Mouse (Mus musculus) olfactory bulb, adult 2 months (tissue): ENCODE results near the gene Garnl3. TPM values are rescaled to one million over a fixed set of nuclear protein-coding genes. Genes with fewer than 3 reads are reported as not detected.

Source experiments
- H3K27ac ChIP-seq: fragments of 200-500 bp; 2 replicates; pipeline ENCODE4 v1.5.1; 2012; ENCODE audit warnings: low read depth, low read length; ENCODE audit not compliant: insufficient read depth
- H3K4me1 ChIP-seq: fragments of 200-500 bp; 2 replicates; pipeline ENCODE4 v1.6.1; 2012; ENCODE audit warnings: low read length; ENCODE audit not compliant: control insufficient read depth, insufficient read depth
- H3K4me3 ChIP-seq: fragments of 200-500 bp; 2 replicates; pipeline ENCODE4 v1.5.1; 2012; ENCODE audit warnings: mild to moderate bottlenecking, low read depth, low read length, moderate library complexity; ENCODE audit not compliant: insufficient read depth
- CTCF ChIP-seq: fragments of 200-500 bp; IDR thresholded peaks from 2 replicates; pipeline ENCODE4 v1.5.1; 2012; ENCODE audit warnings: low read depth, mild to moderate bottlenecking, low read length, moderate library complexity; ENCODE audit not compliant: insufficient read depth
- POLR2A ChIP-seq: fragments of 200-500 bp; IDR thresholded peaks from 2 replicates; pipeline ENCODE4 v1.6.1; 2012; ENCODE audit warnings: mild to moderate bottlenecking, low read depth, low read length, moderate library complexity; ENCODE audit not compliant: insufficient read depth
- WGBS: fragments of 180-500 bp; shearing (Covaris S2); methylation state at CpG from one replicate; pipeline ENCODE4 v1.1.7; 2018; 5-methylcytosine and 5-hydroxymethylcytosine counted together
- polyA plus RNA-seq: library from polyadenylated mRNA; stranded (reverse); fragments of >200 nt; gene quantifications from 2 replicates; pipeline ENCODE4 v1.2.4, GENCODE M21; 2012; ENCODE audit warnings: low replicate concordance; ENCODE audit not compliant: missing spikeins, insufficient read depth, insufficient read length

Garnl3 gene
- polyA plus RNA-seq, 1 experiment: not detected

DNA sequence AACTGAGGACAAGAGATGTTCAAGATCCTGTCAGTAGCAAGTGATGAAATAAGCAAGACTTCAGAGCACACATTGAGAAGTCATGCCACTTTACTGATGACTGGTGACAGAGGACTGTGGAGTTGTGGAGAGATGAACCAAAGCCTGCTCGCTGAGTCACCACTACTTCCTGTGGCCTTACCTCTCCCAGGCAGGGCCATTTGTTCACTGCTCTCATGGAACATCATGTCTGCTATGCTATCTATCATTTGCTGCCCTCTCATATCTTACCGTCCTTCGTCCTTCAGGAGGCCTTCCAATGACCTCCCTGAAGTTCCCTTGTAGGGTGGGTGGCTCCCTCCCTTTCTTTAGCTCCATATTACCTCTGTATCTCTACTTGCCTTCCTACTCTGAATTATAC lies 47.2 kb downstream of the Garnl3 start:
- TF ChIP-seq POLR2A (no peak), CTCF (no peak)
- 94% methylated on average over 3 of the region's 3 CpGs for WGBS
- Histone ChIP-seq H3K27ac (no peak overlapping the region), H3K4me1 (no peaks in the 10 kb centered on the region), H3K4me3 (no peak overlapping the region)

DNA sequence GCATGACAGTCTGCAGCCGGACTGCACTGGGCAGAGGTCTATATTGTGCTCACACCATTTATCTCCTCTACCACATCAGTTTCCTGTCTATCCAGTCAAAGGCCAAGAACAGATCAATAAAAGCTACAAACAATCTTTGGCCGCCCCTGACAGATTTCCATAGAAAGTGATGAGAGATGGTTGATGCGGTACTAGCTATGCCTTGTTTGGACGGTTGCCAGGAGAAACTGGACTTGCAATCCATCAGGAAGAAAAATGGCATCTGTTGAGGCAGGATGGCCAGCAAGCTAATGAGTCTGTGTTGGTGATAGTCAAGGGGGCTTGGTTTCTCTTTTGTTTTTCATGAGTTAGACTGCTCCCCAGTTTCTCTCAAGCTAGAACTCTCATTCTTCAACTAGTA lies 51.3 kb downstream of the Garnl3 start:
- TF ChIP-seq POLR2A (no peak), CTCF (no peak)

DNA sequence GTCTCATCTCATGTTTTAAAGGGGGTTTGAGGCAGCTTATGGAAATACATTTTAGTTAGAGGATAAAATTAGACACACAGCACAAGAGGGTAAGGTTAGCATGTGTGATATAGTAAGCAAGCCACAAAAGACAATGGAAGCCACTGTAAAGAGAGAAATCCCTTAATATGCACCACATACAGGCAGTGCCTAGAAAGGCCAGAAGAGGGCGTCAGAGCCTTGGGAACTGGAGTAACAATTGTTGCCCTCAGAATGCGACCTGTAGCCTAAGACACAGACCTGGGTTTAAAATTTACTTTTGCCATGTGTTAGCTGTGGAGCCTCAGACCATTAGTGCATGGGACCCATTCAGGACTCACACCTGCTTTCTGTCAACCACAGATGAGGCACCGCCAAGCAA lies 54.2 kb downstream of the Garnl3 start:
- Histone ChIP-seq H3K4me1 (peaks cover 2% of the 10 kb centered on the region; the same call in 1 of the 2 replicates), H3K27ac (no peak overlapping the region), H3K4me3 (no peak overlapping the region)
- TF ChIP-seq CTCF (no peak), POLR2A (no peak)
- 49% methylated on average over 3 of the region's 3 CpGs for WGBS

More for the DNA sequence above, 51.3 kb downstream of the Garnl3 start:
- no peak overlapping the region for H3K27ac ChIP-seq
- 87% methylated on average over 4 of the region's 4 CpGs for WGBS
- no peaks in the 10 kb centered on the region for H3K4me1 ChIP-seq
- no peak overlapping the region for H3K4me3 ChIP-seq

DNA sequence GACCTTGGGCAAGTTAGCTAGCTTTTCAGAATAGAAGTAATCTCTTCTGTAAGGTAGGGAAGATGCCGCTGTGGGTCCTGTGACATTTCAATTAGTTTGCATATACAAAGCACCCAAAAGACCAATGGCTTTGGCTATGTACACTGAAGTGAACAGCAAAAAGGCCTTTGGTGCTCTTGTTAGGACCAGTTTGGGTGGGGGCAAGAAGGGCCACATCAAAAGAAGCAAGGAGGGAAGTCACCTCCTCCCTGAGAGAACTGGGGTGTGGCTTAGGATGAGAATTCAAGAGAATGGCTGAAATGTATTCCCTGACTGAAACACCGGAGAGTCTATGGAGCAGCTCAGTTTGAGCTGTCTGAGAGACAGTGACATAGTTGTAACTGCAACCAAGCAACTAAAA lies 56.5 kb downstream of the Garnl3 start:
- Histone ChIP-seq H3K27ac (no peak overlapping the region), H3K4me3 (no peak overlapping the region), H3K4me1 (peaks cover 7% of the 10 kb centered on the region; the same call in 1 of the 2 replicates)
- TF ChIP-seq POLR2A: no peak
- no peak for TF ChIP-seq CTCF
- 73% methylated on average over 2 of the region's 2 CpGs for WGBS

DNA sequence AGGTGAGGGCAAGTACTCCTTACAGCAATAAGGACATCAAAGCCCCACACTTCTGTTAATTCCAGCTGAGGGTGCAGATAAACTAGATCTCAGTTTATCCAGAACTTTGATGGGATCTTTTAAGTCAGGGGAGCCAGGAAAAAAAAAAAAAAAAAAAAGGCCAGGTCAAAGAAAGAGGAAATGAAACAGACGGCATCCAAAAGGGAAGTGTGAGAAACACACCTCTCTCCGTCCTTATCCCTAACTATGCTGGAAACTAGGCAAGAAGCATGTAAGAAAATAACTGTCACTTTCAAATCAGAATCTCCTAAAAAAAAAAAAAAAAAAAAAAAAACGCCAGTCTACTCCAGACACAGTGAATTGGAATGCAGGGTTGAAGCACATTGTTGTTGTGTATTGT lies 57.3 kb downstream of the Garnl3 start:
- 80% methylated on average over 3 of the region's 3 CpGs for WGBS
- H3K4me1 ChIP-seq: peaks cover 7% of the 10 kb centered on the region; the same call in 1 of the 2 replicates
- TF ChIP-seq POLR2A: no peak
- no peak for TF ChIP-seq CTCF

DNA sequence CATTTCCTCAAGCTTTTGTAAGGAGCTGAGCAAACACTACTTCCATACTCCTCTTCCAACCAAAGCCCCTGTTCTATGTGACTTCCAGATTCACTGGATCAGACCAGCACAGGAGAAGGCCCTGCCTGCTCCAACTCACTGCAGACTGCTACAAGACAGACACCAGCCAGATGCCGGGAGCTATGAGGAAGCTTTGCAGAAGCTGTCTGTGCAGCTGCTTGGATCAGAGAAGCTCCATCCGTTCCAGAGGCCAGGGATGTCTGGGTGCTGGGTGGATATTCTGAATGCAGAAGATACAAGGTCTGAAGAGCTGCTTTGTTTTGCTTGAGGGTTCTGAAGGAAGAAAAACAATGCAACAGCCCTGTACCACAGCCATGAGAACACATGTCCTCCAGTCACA lies 59.1 kb downstream of the Garnl3 start:
- Histone ChIP-seq H3K4me3 (no peak overlapping the region), H3K4me1 (peaks cover 7% of the 10 kb centered on the region; the same call in 1 of the 2 replicates), H3K27ac (no peak overlapping the region)
- TF ChIP-seq CTCF (no peak), POLR2A (no peak)
- 48% methylated on average over 2 of the region's 2 CpGs for WGBS

More for the DNA sequence above, 57.3 kb downstream of the Garnl3 start:
- H3K4me3 ChIP-seq: no peak overlapping the region
- no peak overlapping the region for H3K27ac ChIP-seq

DNA sequence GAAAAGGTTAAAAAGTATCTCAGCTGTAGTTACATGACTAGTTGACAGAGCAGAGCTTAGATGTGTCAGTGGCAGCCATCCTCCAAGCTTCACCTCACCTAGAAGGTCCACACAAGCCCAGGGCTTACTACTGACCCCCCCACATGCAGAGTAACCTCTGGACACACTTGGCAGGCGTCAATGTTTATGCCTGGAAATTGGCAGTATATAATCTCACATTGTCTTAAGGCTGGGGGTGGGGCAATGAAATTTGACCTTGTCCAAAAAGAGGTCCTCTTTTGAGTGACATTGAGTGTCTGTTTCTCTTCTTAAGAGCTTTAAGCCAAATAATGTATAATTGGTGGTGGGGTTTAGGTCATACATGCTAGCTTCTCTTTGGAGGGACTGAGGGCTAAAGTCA lies 65.8 kb downstream of the Garnl3 start:
- Histone ChIP-seq H3K4me3 (no peak overlapping the region), H3K27ac (no peak overlapping the region), H3K4me1 (no peaks in the 10 kb centered on the region)
- TF ChIP-seq POLR2A (no peak), CTCF (no peak)
- 83% methylated on average over 1 of the region's 1 CpGs for WGBS

DNA sequence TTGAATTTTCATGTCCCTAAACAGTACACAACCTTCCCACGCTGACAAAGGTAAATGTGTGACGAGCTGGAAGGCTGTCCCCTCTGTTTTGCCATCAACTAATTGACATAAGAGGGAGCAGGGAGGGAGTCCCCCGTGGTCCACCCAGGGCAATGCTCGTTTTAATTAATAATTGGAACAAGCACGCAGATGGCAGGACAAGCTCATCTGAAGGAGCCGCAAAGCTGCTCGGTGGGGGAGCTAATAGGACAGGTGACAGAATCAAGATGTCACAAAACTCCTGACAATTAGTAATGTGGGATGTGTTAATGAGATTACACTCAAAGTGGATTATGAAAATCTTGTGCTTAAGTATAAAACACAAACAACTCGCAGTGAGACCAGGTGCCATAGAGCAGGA lies 68.7 kb downstream of the Garnl3 start:
- TF ChIP-seq CTCF: no peak
- no peak for TF ChIP-seq POLR2A
- H3K27ac ChIP-seq: no peak overlapping the region
- WGBS: 58% methylated on average over 8 of the region's 8 CpGs
- H3K4me1 ChIP-seq: no peaks in the 10 kb centered on the region
- no peak overlapping the region for H3K4me3 ChIP-seq

DNA sequence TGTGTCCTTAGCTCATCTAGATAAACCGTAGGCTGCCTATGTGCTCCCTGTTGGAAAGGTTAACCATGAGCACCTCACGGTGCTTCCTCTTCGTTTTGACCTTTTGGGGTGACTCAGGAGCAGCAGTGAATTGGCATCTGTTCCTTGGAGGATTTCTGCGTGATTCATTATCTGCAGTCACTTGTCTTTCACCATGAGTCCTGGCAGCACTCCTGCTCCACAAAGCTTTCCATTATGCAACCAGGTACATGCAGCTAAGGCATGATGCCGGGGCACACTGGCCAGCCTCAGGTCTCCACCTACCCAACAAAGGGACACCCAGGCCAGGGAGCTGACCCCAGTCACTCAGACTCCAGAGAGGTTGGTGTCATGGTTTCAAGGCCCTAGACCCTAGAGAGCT lies 72.5 kb downstream of the Garnl3 start:
- H3K27ac ChIP-seq: no peak overlapping the region
- TF ChIP-seq POLR2A (no peak), CTCF (no peak)
- no peaks in the 10 kb centered on the region for H3K4me1 ChIP-seq
- H3K4me3 ChIP-seq: no peak overlapping the region
- WGBS: 89% methylated on average over 5 of the region's 5 CpGs

DNA sequence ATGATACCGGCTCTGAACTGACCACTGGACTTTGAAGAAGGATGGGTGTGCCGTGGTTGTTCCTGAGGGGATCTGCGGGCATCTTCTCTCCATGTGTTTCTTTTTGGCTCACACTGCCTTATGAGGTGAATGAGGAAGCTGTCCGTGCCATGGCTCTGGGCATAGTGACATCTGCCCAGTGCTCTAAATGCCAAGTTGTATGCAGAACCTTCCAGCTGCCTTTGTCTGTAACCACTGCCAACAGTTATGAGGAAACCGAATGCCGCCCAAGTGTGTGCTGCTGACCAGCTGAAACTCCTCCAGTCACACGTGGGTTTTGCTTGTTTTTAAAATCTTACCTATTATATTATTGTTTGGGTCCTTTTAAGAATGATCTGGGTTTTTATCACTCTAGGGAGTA lies 73.9 kb downstream of the Garnl3 start:
- TF ChIP-seq CTCF (no peak), POLR2A (no peak)

More for the DNA sequence above, 73.9 kb downstream of the Garnl3 start:
- Histone ChIP-seq H3K4me1 (no peaks in the 10 kb centered on the region), H3K4me3 (no peak overlapping the region), H3K27ac (no peak overlapping the region)
- 85% methylated on average over 7 of the region's 7 CpGs for WGBS
